Mouse (Mus musculus) spleen, embryonic (tissue): ENCODE measurements at regions not wholly inside any gene's neighbourhood (a gene's known extent, or its start where the extent isn't known, plus 50 kb on each side); places are given as distances from the start of the nearest gene placed in this dataset.

Source experiments
- CTCF ChIA-PET: fragments of 350-600 bp; sonication (Branson Sonifier 250); formaldehyde crosslinking; loops from one replicate; lab custom pipeline; 2022; lab: Charles Lee

GRCm38 (mm10) chr16:19024010-19024532 lies 147.2 kb downstream of the Hira start:
- CTCF ChIA-PET: no interaction called here

- CTCF ChIA-PET: no interaction called here
Observed at GRCm38 (mm10) chr16:19025227-19025932, 148.5 kb downstream of the Hira start.

- CTCF ChIA-PET: interaction anchor here (0.8 kb wide), 2 partner anchors 20 to 32 kb away, joined by 3 read pairs; no protein-coding TSS in a partner anchor
Observed at GRCm38 (mm10) chr16:19027096-19027495, 150.3 kb downstream of the Hira start.

GRCm38 (mm10) chr16:19032582-19032981 lies 155.7 kb downstream of the Hira start:
- CTCF ChIA-PET: no interaction called here

- CTCF ChIA-PET: no interaction called here
Observed at GRCm38 (mm10) chr16:19035781-19036180, 158.9 kb downstream of the Hira start.

- CTCF ChIA-PET: no interaction called here
Observed at GRCm38 (mm10) chr16:19037681-19038080, 160.8 kb downstream of the Hira start.

- CTCF ChIA-PET: no interaction called here
Observed at GRCm38 (mm10) chr16:19052791-19053190, 176.0 kb downstream of the Hira start.

GRCm38 (mm10) chr16:19060343-19060742 lies 183.5 kb downstream of the Hira start:
- CTCF ChIA-PET: no interaction called here

GRCm38 (mm10) chr16:19061796-19062195 lies 185.0 kb downstream of the Hira start:
- CTCF ChIA-PET: interaction anchor here (0.5 kb wide), 2 partner anchors 10 to 58 kb away, joined by 3 read pairs; no protein-coding TSS in a partner anchor

GRCm38 (mm10) chr16:19062557-19063400 lies 185.9 kb downstream of the Hira start:
- CTCF ChIA-PET: interaction anchor here (0.5 to 1.0 kb wide), 2 partner anchors 55 to 59 kb away, joined by 3 to 4 read pairs; no protein-coding TSS in a partner anchor

- CTCF ChIA-PET: interaction anchor here (1.0 kb wide), 1 partner anchor 56 kb away, joined by 4 read pairs; no protein-coding TSS in a partner anchor
Observed at GRCm38 (mm10) chr16:19063401-19063762, 186.5 kb downstream of the Hira start.

- CTCF ChIA-PET: no interaction called here
Observed at GRCm38 (mm10) chr16:19064397-19064796, 187.6 kb downstream of the Hira start.

GRCm38 (mm10) chr16:19065543-19066141 lies 188.8 kb downstream of the Hira start:
- CTCF ChIA-PET: no interaction called here

- CTCF ChIA-PET: no interaction called here
Observed at GRCm38 (mm10) chr16:19066700-19067310, 190.0 kb downstream of the Hira start.

- CTCF ChIA-PET: interaction anchor here (0.5 kb wide), 1 partner anchor 12 kb away, joined by 4 read pairs; no protein-coding TSS in a partner anchor
Observed at GRCm38 (mm10) chr16:19083503-19083902, 206.7 kb downstream of the Hira start.

- CTCF ChIA-PET: no interaction called here
Observed at GRCm38 (mm10) chr16:19087914-19088313, 211.1 kb downstream of the Hira start.
